Mouse (Mus musculus): ENCODE results near the gene Emilin3.

The Emilin3 gene

DNA sequence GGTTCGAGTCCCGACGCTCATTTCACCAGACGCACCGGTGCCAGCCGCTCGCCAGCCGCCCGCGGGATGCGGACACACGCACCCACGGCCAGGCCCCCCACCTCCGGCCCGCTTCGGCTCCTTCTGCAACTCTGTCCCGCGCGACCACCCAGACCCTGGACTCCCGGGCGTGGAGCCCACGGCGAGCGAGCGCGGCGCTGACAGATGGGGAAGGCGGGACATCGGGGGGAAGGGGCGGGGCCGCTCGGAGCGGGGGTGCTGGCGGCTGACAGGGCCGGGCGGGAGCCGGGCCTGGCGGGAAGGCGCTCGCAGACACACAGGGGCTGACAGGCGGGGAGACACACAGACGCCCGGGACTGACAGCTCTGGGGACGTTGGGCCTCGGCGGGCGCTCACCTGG lies 39.7 kb downstream of the Emilin3 start:
- DNase-seq (ENCODE audit: low read depth) = peak; percentile 23

DNA sequence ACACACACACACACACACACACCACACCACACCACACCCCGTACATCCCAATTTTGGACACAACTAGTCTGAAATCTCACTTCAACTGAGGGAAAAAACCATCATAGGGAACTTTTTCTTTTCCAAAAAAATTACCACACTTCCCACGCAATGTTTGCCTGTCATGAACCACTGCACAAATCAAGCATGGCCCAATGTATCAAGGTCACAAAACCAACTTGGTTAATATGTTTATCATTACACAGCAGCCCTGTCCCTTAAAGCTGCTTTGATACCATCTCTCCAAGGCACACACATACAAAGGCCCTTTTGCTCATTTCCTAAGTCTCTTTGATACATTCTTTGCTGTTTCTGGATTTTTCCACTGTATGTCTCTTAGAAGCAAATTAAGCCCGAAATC lies 40.8 kb downstream of the Emilin3 start:
- no peak for DNase-seq (ENCODE audit: low read depth)

DNA sequence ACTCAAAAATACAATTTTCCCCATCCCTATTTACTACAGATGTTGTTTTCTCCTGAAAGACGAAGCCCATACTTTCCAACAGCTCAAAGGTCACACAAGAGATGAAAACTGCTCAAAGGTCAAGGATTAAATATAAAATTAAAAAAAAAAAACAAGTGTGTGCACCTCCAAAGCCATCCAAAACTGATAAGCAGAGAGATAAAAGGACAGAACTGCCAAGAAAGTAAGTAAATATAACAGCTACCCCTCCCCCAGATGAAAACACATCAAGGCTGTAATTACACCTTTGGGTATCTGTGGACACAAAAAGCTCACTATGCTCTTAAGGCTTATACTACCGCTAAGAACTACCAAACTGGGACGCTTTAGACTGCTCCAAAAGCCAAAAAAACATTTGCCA lies 42.7 kb downstream of the Emilin3 start:
- DNase-seq (ENCODE audit: low read depth) = no peak

DNA sequence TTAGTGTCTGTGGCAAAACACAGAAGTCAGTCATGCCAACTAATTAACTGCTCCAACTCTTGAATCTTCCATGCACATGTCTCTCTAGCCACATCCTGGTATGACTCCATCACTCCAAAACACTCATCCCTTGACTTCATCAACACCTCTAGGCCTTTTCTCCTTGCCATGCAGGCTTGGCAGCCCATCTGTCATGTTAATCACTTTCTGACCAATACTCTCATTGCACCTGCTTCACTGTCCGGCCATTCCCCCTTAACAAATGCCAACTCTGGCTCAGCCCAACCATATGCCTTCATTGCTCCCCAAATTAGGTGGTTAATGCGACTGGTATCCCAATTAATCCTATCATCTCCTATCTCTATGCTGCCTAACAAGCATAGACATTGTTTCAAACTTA lies 46.9 kb downstream of the Emilin3 start:
- DNase-seq (ENCODE audit: low read depth) = no peak

DNA sequence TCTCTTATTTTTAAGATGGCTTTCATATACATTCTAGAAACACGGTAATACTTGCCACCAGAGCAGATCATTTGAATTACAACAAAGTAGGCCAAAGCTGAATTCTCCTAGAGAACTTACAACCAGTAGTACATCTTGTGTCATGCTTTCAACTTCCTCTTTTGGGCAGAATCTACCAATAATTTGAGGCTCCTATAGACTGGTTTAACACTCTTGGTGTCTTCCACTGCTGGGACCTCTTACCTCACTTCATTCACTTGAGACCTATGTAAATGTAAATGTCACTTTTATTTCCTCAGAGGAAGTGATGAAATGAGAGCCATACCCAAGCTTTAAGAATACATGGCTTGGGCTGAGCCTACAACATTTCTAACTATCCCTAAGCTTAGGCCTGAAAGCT lies 48.0 kb downstream of the Emilin3 start:
- peak; percentile 50 for DNase-seq (ENCODE audit: low read depth)

DNA sequence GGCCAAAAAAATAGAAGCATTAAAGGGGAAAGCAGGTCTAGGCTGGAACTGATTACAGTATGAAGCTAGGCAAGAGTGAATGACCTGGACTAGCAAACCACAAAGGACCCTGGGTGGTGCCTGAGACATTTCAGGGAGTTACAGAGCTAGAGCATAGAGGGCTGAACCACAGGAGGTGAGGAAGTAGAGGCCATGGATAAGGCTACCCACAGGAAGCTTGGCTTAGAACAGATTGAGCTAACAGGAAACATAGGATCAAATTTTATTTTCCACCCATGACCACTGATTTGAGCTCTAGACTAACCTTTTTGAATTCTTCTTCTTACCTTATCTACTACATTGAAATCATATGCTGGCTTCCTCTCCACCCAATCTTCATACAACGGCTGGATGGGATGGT lies 51.8 kb downstream of the Emilin3 start:
- peak; percentile 82 for DNase-seq (ENCODE audit: low read depth)
